Mouse (Mus musculus) MN1 (cell line): ENCODE measurements around the gene Ttc28.
A peak's percentile ranks its signal among the peaks of the same experiment; 100 is the strongest.
"Not testable (repeated sequence)": the region's sequence is repeated elsewhere in the genome, so short reads cannot be mapped to it uniquely, and the experiment has no call there.

Experiments used
- DNase-seq: peaks from one replicate; pipeline ENCODE4 v3.0.0-alpha.2; 2016; ENCODE audit warnings: low spot score

Ttc28 gene

GRCm38 (mm10) chr5:110879584-110880374 is at the start of gene Ttc28:
TSS of gene Ttc28 (plus strand) at chr5:110879803.
- peak; percentile 81 for DNase-seq

- DNase-seq = no peak
These were observed 48.4 kb upstream of the Ttc28 start for GRCm38 (mm10) chr5:110831036-110831720.

- DNase-seq = peak; percentile 28
These were observed 43.6 kb upstream of the Ttc28 start for GRCm38 (mm10) chr5:110835959-110836358.

- DNase-seq = not testable (repeated sequence)
These were observed 41.6 kb upstream of the Ttc28 start for GRCm38 (mm10) chr5:110838016-110838415.

GRCm38 (mm10) chr5:110839038-110839677 is 40.4 kb upstream of the Ttc28 start:
- no peak for DNase-seq

- DNase-seq = peak; percentile 99
These were observed 39.8 kb upstream of the Ttc28 start, which contains the start of the genes Hscb and Chek2 for GRCm38 (mm10) chr5:110839678-110840365. TSS of gene Hscb (minus strand) at chr5:110839777. TSS of gene Chek2 (plus strand) at chr5:110839979.

GRCm38 (mm10) chr5:110840465-110840864 is 39.1 kb upstream of the Ttc28 start:
- DNase-seq = peak; percentile 45

GRCm38 (mm10) chr5:110841046-110841862 is 38.3 kb upstream of the Ttc28 start:
- DNase-seq = peak; percentile 20

- DNase-seq = no peak
These were observed 26.6 kb upstream of the Ttc28 start for GRCm38 (mm10) chr5:110852990-110853389.

- DNase-seq = no peak
These were observed 22.5 kb upstream of the Ttc28 start for GRCm38 (mm10) chr5:110857091-110857490.

GRCm38 (mm10) chr5:110859013-110859650 is 20.5 kb upstream of the Ttc28 start:
- DNase-seq = no peak

GRCm38 (mm10) chr5:110860445-110860844 is 19.2 kb upstream of the Ttc28 start:
- no peak for DNase-seq

- DNase-seq = peak; percentile 20
These were observed 11.1 kb upstream of the Ttc28 start for GRCm38 (mm10) chr5:110868460-110868859.

GRCm38 (mm10) chr5:110869242-110869669 is 10.3 kb upstream of the Ttc28 start:
- DNase-seq = no peak

GRCm38 (mm10) chr5:110873160-110873559 is 6.4 kb upstream of the Ttc28 start:
- DNase-seq = no peak

GRCm38 (mm10) chr5:110874711-110875110 is 4.9 kb upstream of the Ttc28 start:
- peak; percentile 78 for DNase-seq

- DNase-seq = no peak
These were observed 4.3 kb upstream of the Ttc28 start for GRCm38 (mm10) chr5:110875286-110875685.

- no peak for DNase-seq
These were observed 1.7 kb upstream of the Ttc28 start for GRCm38 (mm10) chr5:110877666-110878505.

- DNase-seq = not testable (repeated sequence)
These were observed 1.1 kb upstream of the Ttc28 start for GRCm38 (mm10) chr5:110878526-110878925.

GRCm38 (mm10) chr5:110879042-110879441 is 561 bp upstream of the Ttc28 start:
- no peak for DNase-seq
